Mouse (Mus musculus) spleen, postnatal 14 days (tissue): ENCODE measurements around the gene Slc25a39.
"Not testable (repeated sequence)": the region's sequence is repeated elsewhere in the genome, so short reads cannot be mapped to it uniquely, and the experiment has no call there.

Experiments
- DNase-seq, 2 experiments: peaks; one replicate each; pipeline ENCODE4 v3.0.0; 2021 to 2022; ENCODE audit warnings: low spot score in 2 of 2

The Slc25a39 gene

GRCm38 (mm10) chr11:102371926-102372685 lies 35.6 kb downstream of the Slc25a39 start:
- DNase-seq: no peak

GRCm38 (mm10) chr11:102370285-102370684 lies 37.5 kb downstream of the Slc25a39 start:
- no peak for DNase-seq

GRCm38 (mm10) chr11:102369263-102369662 lies 38.5 kb downstream of the Slc25a39 start:
- DNase-seq: no peak

- DNase-seq: no peak
Measured at GRCm38 (mm10) chr11:102368347-102368746, 39.4 kb downstream of the Slc25a39 start.

- no peak for DNase-seq
Measured at GRCm38 (mm10) chr11:102367504-102368280, 40.1 kb downstream of the Slc25a39 start.

GRCm38 (mm10) chr11:102366103-102366502 lies 41.6 kb downstream of the Slc25a39 start, which contains the start of gene Slc4a1:
Gene Slc4a1, minus strand, starts transcription at chr11:102366203.
- DNase-seq: not testable (repeated sequence)

- DNase-seq: no peak
Measured at GRCm38 (mm10) chr11:102365699-102366098, 42.0 kb downstream of the Slc25a39 start.

- DNase-seq: peak; percentile 69 to 72
Measured at GRCm38 (mm10) chr11:102364570-102365371, 43.0 kb downstream of the Slc25a39 start.

- DNase-seq: peak; percentile 77 to 80
Measured at GRCm38 (mm10) chr11:102363623-102364022, 44.1 kb downstream of the Slc25a39 start.

GRCm38 (mm10) chr11:102361776-102362495 lies 45.8 kb downstream of the Slc25a39 start:
- DNase-seq: no peak

GRCm38 (mm10) chr11:102358365-102358764 lies 49.4 kb downstream of the Slc25a39 start:
- DNase-seq: no peak

GRCm38 (mm10) chr11:102356636-102357350 lies 51.0 kb downstream of the Slc25a39 start:
- DNase-seq: no peak

- no peak for DNase-seq
Measured at GRCm38 (mm10) chr11:102356190-102356589, 51.6 kb downstream of the Slc25a39 start.

- no peak for DNase-seq
Measured at GRCm38 (mm10) chr11:102355501-102355900, 52.2 kb downstream of the Slc25a39 start.

- no peak for DNase-seq
Measured at GRCm38 (mm10) chr11:102353021-102353431, 54.7 kb downstream of the Slc25a39 start.
